Mouse (Mus musculus): ENCODE data around the gene Islr. TPM values are rescaled to one million over a fixed set of nuclear protein-coding genes. Genes with fewer than 3 reads are reported as not detected.
A peak's percentile ranks its signal among the peaks of the same experiment; 100 is the strongest.

Islr gene
- polyA plus RNA-seq, 1 experiment from 2014 or later: 4.2 TPM

DNA sequence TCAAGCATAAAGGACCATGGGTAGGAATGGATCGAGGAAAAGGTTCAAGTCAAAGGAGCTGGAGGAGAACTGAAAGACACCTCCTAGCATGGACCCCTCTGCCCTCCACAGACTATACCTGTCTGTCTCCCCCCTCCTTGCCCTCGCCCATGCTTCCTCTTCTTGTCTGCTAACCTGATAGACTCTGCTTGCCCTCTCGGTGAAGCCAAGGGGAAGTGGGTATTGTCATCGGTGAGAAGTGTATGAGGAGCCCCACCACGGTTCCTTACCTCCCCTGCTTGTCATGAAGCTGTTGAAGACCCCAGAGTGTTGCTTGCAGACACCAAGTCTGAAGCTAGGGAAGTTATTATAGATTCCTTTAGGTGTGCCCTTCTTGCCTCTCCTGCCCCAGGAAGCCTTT is 43.8 kb downstream of the Islr start:
- Histone ChIP-seq H3K4me2 (no peak overlapping the region), H3K36me3 (no peaks in the 10 kb centered on the region), H3K4me3 (replicated peaks) (no peak overlapping the region), H3K4me1 (replicated peaks) (no peaks in the 10 kb centered on the region), H3K9ac (no peak overlapping the region), H3K27me3 (no peaks in the 10 kb centered on the region; the same call in 1 of the 2 replicates), H3K9me3 (replicated peaks) (no peaks in the 10 kb centered on the region), H3K27ac (no peak overlapping the region)
- 24% methylated on average over 5 of the region's 5 CpGs for WGBS (ENCODE audit: insufficient replicate concordance)
- no peak for DNase-seq
- ATAC-seq (ENCODE audit: low read depth): no peak

DNA sequence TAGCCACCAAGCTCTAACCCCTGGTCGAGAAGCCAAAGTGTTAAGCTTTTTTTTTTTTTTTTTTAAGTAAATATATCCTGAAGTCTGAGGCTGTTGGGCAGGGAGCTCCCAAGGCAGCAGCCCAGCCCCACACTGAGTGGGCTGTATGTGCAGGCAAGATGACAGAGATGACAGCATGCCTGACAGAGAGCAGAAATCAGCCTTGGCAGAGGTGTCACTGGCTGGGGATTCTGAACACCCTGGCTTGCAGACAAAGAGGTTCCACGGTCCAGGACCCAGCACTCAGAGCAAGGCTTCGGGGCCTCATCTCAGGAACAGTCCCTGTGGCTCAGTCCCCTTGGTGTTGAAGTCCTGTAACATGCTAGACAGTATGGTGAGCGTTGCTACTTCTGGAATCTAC is 44.3 kb downstream of the Islr start:
- Histone ChIP-seq H3K27me3 (no peaks in the 10 kb centered on the region; the same call in 1 of the 2 replicates), H3K4me2 (no peak overlapping the region), H3K9ac (no peak overlapping the region), H3K36me3 (no peaks in the 10 kb centered on the region), H3K9me3 (replicated peaks) (no peaks in the 10 kb centered on the region), H3K27ac (no peak overlapping the region), H3K4me3 (replicated peaks) (no peak overlapping the region), H3K4me1 (replicated peaks) (no peaks in the 10 kb centered on the region)
- DNase-seq (no peak), ATAC-seq (ENCODE audit: low read depth) (no peak)
- 42% methylated on average over 4 of the region's 4 CpGs for WGBS (ENCODE audit: insufficient replicate concordance)

DNA sequence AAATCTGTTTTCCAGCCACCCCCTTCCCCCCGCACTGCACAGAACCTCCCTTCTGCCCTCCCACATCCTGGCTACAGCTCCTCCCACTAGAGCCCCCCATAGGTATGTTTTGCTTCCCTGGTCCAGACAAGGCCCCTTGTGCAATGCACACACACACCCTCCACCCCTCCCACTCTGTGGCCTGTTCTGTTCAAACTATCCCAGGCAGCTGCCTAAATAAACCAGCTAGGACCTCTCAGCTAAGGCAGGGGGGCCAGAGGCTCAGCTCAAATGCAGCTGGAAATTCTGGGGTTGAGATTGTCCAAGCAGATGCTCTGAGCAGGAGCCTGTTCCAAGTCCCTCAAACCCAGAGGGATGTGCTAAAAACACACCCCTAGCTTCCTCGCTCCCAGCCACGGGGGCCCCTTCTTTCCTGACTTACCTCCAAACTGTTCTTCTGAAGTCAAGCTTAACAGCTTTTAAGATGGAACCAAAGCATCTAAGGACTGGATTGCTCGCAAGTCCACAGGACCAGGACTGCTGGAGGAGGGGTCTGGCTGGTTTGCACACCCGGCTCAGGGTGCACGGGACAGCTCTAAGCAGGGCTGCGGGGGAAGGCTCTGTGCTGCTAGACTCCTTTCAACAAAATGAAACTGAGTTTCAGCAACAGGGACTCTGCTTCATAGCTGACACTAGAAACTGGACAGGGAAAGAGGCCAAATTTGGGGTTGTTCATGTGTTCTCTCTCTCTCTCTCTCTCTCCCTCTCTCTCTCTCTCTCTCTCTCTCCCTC is 45.4 kb downstream of the Islr start:
- Histone ChIP-seq H3K4me1 (replicated peaks) (no peaks in the 10 kb centered on the region), H3K9ac (no peak overlapping the region), H3K4me3 (replicated peaks) (no peak overlapping the region), H3K27me3 (no peaks in the 10 kb centered on the region; the same call in 1 of the 2 replicates), H3K36me3 (no peaks in the 10 kb centered on the region), H3K4me2 (no peak overlapping the region), H3K9me3 (replicated peaks) (no peaks in the 10 kb centered on the region), H3K27ac (peak overlapping the region; percentile 40; the same call in 1 of the 2 replicates)
- 46% methylated on average over 7 of the region's 7 CpGs for WGBS (ENCODE audit: insufficient replicate concordance)
- DNase-seq (no peak), ATAC-seq (ENCODE audit: low read depth) (no peak)

DNA sequence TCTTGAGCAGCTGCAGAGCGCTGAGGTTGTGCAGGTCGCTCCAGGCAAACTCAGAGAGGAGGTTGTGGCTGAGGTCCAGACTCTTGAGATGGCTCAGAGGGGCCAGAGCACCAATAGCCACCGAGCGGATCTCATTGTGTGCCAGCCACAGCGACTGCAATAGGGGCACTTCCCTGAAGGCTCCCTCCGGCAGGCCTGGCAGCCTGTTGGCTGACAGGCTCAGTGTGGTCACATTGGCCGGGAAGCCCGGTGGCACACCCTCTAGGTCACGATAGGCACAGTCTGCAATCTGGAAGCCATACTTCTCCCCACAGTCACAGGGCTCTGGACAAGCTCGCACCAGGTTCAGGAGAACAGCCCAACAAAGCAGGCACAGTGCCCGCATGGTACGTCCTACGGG is 46.3 kb downstream of the Islr start:
- H3K27me3 ChIP-seq: no peaks in the 10 kb centered on the region; the same call in 1 of the 2 replicates
- H3K36me3 ChIP-seq: no peaks in the 10 kb centered on the region
- WGBS (ENCODE audit: insufficient replicate concordance): 71% methylated on average over 13 of the region's 13 CpGs
- ATAC-seq (ENCODE audit: low read depth) (no peak), DNase-seq (no peak)
- H3K9ac ChIP-seq: no peak overlapping the region
- no peak overlapping the region for H3K4me3 ChIP-seq (replicated peaks)
- H3K4me2 ChIP-seq: no peak overlapping the region
- H3K9me3 ChIP-seq (replicated peaks): no peaks in the 10 kb centered on the region
- H3K4me1 ChIP-seq (replicated peaks): no peaks in the 10 kb centered on the region
- H3K27ac ChIP-seq: peak overlapping the region; percentile 43; the same call in 1 of the 2 replicates

DNA sequence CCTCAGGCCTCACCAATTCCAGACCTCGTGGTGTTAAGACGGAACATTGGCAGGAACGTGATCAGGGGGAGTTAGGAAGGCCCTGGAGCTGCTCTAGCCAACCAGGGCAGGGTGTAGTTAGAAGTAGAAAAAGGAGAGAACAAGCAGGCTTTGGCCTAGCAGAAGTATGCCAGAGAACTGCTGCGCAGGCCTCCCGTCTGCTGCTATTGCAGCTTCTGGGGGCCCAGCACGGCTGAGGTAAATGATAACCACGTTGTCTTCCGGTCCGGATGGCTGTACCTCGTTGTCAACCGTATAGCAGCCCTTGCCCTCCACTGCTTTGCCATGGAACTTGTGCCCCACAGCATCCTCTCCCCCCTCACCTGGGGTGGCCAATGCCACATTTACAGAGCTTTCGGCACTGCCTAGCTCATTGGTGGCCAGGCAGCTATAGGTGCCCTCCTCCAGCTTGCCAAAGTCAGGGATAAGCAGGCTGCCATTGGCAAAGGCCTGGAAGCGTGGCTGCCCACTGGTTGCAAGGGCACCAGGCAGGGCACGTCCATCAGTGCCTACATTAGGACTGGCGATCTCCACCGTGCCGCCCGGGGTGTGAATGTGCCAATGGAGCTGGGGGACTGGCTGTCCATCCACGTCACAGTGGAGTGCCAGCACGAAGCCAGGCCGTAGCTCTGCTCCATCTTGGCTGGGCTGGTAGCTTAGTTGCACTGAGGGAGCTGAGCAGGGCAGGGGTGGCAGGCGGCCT is 47.1 kb downstream of the Islr start:
- Histone ChIP-seq H3K4me1 (replicated peaks) (no peaks in the 10 kb centered on the region), H3K9ac (no peak overlapping the region), H3K4me2 (no peak overlapping the region), H3K27ac (no peak overlapping the region), H3K27me3 (no peaks in the 10 kb centered on the region; the same call in 1 of the 2 replicates), H3K9me3 (replicated peaks) (no peaks in the 10 kb centered on the region), H3K4me3 (replicated peaks) (no peak overlapping the region), H3K36me3 (no peaks in the 10 kb centered on the region)
- no peak for DNase-seq
- no peak for ATAC-seq (ENCODE audit: low read depth)
- WGBS (ENCODE audit: insufficient replicate concordance): 64% methylated on average over 22 of the region's 22 CpGs

DNA sequence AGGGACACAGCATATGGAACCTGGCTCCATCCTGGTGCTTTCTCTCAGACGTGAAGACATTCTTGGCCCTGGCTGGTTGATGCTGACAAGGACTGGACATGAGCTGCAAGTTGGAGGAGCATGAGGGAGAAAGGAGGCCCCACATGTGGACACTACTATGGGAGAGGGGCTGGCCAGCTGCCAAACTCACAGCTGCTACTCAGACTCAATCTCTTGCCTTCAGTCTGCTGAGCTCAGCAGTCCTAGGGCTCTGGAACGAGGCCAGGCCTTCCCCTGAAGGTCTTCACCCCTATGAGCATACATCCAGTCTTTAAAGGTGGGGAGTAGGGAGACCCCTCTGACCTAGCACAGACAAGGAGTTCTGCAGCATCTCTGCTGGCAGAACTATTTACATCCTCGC is 48.7 kb downstream of the Islr start:
- 38% methylated on average over 3 of the region's 3 CpGs for WGBS (ENCODE audit: insufficient replicate concordance)
- Histone ChIP-seq H3K4me1 (replicated peaks) (no peaks in the 10 kb centered on the region), H3K9ac (no peak overlapping the region), H3K4me3 (replicated peaks) (no peak overlapping the region), H3K4me2 (no peak overlapping the region), H3K27ac (no peak overlapping the region), H3K36me3 (no peaks in the 10 kb centered on the region), H3K9me3 (replicated peaks) (no peaks in the 10 kb centered on the region), H3K27me3 (no peaks in the 10 kb centered on the region; the same call in 1 of the 2 replicates)
- ATAC-seq (ENCODE audit: low read depth): no peak
- no peak for DNase-seq

DNA sequence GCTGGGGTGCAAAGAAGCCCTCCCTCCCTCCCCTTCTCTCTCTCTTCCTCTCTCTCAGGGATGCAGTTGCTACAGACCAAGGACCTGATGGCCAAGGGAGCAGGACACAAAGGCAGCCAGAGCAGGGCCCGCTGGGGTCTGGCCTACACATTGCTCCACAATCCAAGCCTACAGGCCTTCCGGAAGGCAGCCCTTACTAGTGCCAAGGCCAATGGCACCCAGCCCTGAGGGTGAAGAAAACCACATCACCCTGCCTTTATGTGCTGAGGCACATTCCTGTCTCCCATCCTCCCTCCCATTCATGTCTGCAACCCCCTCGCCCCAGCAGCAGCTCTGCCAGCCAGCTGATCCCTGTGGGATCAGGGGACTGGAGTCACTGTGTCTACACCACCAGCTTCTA is 51.0 kb downstream of the Islr start:
- H3K27me3 ChIP-seq: no peaks in the 10 kb centered on the region
- no peak overlapping the region for H3K4me2 ChIP-seq
- WGBS (ENCODE audit: insufficient replicate concordance): 70% methylated on average over 3 of the region's 3 CpGs
- H3K36me3 ChIP-seq: no peaks in the 10 kb centered on the region
- no peak overlapping the region for H3K4me3 ChIP-seq (replicated peaks)
- no peaks in the 10 kb centered on the region for H3K9me3 ChIP-seq (replicated peaks)
- no peak overlapping the region for H3K9ac ChIP-seq
- H3K4me1 ChIP-seq (replicated peaks): no peaks in the 10 kb centered on the region
- DNase-seq (no peak), ATAC-seq (ENCODE audit: low read depth) (no peak)
- no peak overlapping the region for H3K27ac ChIP-seq

DNA sequence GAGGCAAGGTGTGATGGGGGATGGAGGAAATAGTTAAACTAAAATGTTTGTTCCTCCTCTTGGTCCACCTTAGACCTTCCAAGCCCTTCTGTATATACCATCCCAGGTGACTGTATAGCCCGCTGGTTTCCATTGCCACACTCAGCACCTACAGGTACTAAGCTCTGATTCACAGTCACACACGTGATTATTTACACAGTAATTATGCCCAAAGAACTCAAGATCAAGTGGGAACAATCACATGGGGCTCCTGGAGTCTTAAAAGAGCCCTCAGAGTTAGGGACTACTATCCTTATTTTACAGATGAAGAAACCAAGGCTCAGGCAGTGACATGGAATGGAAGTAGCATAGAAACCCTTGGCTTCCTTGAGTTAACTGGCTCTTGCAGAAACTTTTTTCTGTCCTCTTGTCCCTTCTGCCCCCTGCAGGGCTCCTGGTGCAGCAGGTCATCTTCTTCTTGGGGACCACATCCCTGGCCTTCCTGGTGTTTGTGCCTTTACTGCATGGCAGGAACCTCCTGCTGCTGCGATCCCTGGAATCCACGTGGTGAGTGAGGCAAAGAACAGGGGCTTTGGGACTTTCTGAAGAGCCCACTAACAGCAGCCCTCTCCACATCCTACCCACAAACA is 53.3 kb downstream of the Islr start:
- Histone ChIP-seq H3K9ac (no peak overlapping the region), H3K27me3 (no peaks in the 10 kb centered on the region), H3K4me2 (no peak overlapping the region), H3K36me3 (no peaks in the 10 kb centered on the region), H3K4me1 (replicated peaks) (no peaks in the 10 kb centered on the region), H3K27ac (no peak overlapping the region), H3K9me3 (replicated peaks) (no peaks in the 10 kb centered on the region), H3K4me3 (replicated peaks) (no peak overlapping the region)
- ATAC-seq (ENCODE audit: low read depth) (no peak), DNase-seq (no peak)
- 44% methylated on average over 4 of the region's 4 CpGs for WGBS (ENCODE audit: insufficient replicate concordance)

DNA sequence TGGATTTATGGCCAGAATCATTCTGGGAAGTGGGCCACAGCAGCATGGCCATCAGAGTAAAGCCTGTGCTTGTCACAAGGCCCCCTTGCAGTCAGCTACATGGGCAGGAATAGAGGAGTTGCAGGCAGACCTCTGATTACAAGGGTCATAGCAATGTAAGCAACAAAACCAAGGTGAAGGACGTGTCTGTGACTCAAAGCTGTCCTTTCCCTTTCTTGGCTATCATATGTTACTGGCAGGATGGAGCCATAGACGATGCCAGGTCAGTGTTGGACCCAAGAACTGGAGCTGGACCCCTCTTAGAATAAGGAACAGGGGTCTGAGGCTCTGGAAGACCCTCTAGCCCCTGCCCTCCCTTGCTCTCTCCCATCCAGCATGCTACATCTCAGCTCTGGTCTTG is 55.3 kb downstream of the Islr start:
- 33% methylated on average over 2 of the region's 2 CpGs for whole genome bisulfite sequencing (ENCODE audit: insufficient replicate concordance)

DNA sequence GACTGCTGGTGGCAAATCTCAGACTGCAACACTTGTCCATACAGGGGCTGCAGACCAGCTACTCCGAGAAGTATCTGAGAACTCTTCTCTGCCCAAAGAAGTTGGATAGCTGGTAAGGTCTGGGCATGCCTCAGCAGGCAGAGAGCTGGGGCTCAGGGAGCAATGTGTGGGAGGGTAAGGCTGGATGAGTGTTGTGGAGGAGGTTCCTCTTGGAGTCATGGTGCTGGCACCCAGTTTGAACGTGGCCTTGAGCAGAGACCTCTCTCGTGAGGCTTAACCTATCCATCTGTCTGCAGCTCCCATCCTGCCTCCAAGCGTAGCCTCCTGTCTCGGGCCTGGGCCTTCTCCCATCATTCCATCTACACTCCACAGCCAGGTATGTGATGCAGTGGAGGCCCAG is 58.7 kb downstream of the Islr start:
- WGBS (ENCODE audit: insufficient replicate concordance): 58% methylated on average over 5 of the region's 5 CpGs
- ATAC-seq (ENCODE audit: low read depth) (no peak), DNase-seq (no peak)
- H3K9ac ChIP-seq: no peak overlapping the region
- H3K9me3 ChIP-seq (replicated peaks): no peaks in the 10 kb centered on the region
- H3K27ac ChIP-seq: no peak overlapping the region
- H3K4me2 ChIP-seq: no peak overlapping the region
- no peaks in the 10 kb centered on the region for H3K36me3 ChIP-seq
- H3K4me3 ChIP-seq (replicated peaks): no peak overlapping the region
- no peaks in the 10 kb centered on the region; the same call in 1 of the 2 replicates for H3K27me3 ChIP-seq
- H3K4me1 ChIP-seq (replicated peaks): no peaks in the 10 kb centered on the region

More for the DNA sequence above, 55.3 kb downstream of the Islr start:
- Histone ChIP-seq H3K9me3 (replicated peaks) (no peaks in the 10 kb centered on the region), H3K4me2 (no peak overlapping the region), H3K9ac (no peak overlapping the region), H3K4me1 (replicated peaks) (no peaks in the 10 kb centered on the region), H3K27ac (no peak overlapping the region), H3K27me3 (no peaks in the 10 kb centered on the region), H3K4me3 (replicated peaks) (no peak overlapping the region), H3K36me3 (no peaks in the 10 kb centered on the region)
- ATAC-seq (ENCODE audit: low read depth): no peak
- no peak for DNase-seq

DNA sequence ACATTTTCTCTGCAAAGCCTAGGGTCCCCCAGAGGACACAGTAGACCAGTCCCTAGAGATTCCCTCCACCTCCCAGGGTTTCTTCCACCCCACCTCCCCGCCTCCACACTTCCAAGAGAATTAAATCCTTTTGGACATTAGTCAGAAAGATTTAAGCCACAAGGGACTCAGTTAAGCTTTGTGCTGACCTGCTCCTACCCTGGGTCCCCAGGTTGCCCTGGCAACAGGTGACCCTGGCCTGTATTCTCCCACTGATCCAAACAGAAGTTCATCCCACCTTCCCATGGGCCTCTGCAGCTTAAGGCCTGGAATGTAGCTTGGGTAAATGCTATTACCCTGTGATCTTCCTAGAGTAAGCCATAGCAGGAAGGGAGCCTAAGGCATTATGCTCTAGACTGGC is 59.4 kb downstream of the Islr start:
- Histone ChIP-seq H3K27ac (no peak overlapping the region), H3K36me3 (no peaks in the 10 kb centered on the region), H3K9ac (no peak overlapping the region), H3K9me3 (replicated peaks) (no peaks in the 10 kb centered on the region), H3K4me1 (replicated peaks) (no peaks in the 10 kb centered on the region), H3K4me3 (replicated peaks) (no peak overlapping the region), H3K27me3 (no peaks in the 10 kb centered on the region; the same call in 1 of the 2 replicates), H3K4me2 (no peak overlapping the region)
- WGBS (ENCODE audit: insufficient replicate concordance): 47% methylated on average over 1 of the region's 1 CpGs
- ATAC-seq (ENCODE audit: low read depth): no peak
- DNase-seq: no peak
